Mouse (Mus musculus) layer of hippocampus, postnatal 14 days (tissue): ENCODE measurements at regions not wholly inside any gene's neighbourhood (a gene's known extent, or its start where the extent isn't known, plus 50 kb on each side); places are given as distances from the start of the nearest gene placed in this dataset.

Experiments used
- DNase-seq, 2 experiments: peaks; one replicate each; pipeline ENCODE4 v3.0.0; 2021 to 2022; ENCODE audit warnings: low spot score in 2 of 2, mixed read lengths in 1 of 2
- microRNA-seq, 2 experiments: library from miRNA; unstranded; fragments of <30 nt; microRNA quantifications; one replicate each; pipeline ENCODE4 v1.2.0; 2021

DNA sequence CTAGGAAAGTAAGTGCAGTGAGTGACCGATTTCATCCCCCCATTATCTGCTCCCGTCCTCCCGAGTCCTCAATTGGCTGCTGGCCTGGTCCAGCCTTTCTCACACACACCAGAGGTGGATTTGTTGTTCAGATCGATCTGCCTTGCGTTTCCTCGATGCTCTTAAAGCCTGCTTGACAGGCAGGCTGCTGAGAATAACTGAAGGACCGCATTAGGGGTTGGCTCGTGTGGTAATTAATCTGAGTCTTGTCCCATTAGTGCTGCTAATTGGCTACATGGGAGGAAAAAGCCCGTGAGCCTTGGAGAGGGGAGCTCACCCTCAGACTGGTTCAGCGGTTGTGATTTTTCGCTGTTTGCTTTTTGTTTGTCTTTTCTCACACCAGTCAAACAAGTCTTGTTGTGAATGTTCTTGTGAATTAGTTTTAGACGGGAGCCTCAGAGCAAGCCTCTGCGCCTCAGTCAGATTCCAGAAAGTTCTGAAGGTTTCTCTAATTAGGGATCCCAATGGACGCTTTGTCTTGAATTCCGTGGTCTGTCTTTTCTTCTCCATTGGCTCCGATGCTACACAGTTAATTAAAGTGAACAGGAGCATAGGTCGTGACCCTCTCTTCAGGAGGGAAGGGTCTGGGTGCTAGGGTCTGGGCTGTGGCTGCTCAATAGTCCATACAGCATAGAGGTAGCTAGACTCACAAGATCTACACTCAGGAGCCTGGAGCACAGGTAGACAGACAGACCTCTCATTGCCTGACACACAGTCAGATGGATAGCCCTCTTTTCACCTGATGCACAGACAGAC is 226.1 kb upstream of the BB014433 start:
- no peak for DNase-seq

DNA sequence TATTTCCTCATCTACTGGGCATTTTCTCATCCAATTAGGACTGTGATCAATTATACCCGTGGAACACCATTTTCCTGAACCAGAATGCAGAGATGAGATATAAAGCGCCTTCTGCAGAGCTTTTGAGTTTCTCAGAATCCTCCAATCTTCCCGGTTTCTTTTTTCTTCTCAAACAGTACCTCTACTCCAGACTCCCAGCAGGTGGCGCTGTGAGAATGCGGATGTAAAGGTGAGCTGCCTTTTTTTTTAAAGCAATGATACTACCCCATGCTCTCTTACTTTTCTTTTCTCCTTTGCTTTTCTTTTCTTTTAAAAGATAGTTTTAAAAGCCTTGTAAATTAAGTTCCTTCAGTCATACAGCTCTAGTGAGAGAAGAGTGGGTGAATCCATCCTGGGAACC is 224.4 kb upstream of the BB014433 start:
- DNase-seq: peak; percentile 72 to 84

DNA sequence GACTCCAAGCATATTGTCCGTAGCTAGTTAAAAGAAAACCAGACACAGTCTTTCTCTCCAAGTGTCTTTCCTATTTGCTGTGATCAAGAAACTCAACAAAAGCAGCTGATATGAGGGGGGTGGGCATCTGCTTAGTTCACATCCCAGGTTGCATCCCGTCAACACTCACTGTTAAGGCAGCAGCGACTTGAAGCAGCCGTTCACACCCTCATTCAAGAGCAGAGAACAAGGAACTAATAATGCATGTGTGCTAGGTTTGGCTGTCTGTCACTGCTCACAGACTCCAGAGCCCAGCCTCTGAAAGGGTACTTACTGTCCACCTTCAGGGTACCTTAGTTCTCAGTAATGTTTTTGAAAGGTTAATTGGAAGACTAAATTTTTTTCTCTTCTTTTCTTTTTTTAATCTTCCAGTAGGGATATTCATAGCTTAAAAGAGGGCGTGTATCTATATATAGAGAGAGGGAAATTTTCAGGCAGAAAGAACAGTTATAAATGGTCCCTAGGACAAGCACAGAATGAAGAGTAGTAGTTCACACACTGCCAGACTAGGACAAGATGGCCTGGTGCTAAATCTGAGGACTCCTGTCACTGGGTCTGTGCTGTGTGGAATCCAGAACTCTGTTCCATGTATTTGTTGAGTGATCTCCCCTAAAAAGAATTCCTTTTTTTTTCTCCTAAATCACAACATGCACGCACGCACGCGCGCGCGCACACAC is 199.1 kb upstream of the BB014433 start:
- no peak for DNase-seq

DNA sequence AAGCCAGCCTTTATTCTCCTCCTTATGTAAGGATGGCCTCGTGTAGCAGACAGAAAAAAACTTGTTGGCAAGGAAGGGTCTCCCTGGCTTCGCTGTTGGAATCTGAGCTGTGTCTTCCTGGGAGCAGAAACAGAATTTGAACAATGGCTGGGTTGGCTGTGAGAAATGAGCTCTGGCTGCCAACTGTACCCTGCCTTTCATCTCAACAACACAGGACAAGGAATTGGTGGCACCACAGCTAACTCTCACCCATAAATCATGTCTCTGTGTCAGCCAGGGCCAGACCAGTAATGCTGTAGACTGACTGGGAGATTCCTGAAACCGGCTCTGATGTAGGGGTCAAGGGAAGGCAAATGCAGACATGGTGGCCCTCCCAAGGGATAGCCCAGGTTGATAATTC is 189.5 kb upstream of the BB014433 start:
- no peak for DNase-seq

DNA sequence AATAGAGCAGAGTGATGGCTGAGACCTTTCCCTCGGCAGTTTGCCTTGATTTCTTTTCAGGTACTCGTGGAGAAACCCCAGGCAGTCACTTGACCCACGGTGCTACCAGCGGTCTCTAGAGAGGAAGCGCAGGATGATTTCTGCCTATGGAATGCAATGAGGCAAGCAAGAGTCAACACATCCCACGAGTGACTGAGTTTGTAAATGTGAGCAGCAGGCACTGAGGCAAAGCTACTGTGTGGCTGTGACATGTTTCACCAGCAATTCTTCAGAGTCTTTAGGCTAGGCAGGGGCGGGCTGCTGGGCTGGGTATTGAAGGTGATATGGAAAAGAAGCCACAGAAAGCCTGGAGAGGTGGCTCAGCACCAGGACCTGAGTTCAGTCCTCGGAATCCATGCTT is 187.4 kb upstream of the BB014433 start:
- no peak for DNase-seq

DNA sequence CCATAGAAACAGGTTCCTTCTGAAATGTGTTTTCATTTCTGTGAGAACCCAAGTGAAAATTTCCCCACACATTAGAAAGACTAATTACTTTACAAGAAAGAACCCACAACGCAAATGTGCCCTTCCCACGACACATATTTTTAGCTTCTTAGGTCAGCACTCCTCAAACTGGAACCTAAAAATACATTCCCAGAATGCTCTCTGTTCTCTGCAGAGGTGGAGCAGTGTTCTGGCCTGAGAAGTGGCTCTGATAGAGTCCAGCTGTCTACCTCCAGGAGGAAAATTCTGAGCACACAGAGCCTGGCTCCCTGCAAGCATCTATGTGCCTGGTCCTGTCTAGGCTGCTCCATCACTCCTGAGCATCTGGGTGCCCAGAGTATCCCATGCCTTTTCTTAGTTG is 184.3 kb upstream of the BB014433 start:
- DNase-seq: no peak

DNA sequence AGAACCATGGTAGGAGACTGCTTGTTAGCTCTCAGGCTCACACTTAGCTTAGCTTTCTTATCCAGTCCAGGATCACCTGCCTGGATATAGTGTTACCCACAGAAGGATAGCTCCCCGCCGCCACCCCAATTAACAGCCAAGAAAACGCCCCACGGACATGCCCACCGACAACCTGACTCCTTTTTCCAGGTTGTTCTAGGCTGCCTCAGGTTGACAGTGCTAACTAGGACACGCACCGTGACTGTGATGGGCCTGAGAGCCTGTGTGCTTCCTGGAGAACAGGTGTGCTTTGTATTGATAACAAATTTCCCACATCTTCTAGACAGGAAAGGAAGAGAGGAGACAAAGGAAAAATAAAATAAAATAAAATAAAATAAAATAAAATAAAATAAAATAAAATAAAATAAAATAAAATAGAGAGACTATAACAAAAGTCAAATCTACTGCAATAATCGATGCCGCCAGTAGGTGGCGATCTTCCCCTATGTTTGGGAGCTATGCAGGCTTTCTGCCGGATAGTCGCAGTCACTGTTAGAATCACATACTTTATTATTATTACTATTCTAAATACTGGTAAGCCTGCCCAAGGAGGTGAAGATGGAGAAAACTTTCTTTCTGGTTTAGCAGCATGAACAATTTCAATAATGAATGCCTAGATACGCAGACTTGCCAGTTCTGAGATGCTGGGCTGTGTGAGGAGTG is 175.5 kb upstream of the BB014433 start:
- peak; percentile 55 to 65 for DNase-seq

DNA sequence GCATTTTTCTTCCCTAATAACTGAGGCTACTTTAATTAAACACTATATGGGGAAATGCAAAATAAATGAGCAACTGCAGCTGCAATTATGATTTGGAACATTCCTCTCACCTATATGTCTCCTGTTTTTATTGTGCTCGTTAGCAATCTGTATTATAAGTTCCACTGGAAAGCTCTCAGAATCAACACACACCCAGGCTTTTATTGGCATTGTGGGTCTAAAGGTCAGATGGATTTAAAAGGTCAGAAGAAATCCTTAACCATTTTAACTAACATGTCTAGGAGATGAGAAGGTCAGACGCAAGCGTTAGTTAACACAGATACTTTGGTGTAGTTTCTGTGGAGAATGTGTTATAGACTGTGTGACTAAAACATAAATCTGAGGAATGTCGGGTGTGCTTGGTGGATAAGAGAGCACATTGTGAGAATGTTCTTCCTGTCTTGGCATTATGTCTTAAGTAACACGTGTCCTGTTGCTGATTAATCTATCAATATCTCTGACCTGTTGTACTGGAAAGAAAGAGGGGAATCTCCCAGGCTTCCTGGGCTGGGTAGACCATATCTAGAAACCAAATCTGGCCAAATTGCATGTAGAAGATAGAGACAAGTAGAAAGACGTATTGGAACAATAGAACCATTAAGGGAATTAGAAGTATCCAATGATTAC is 164.1 kb upstream of the BB014433 start:
- no peak for DNase-seq

DNA sequence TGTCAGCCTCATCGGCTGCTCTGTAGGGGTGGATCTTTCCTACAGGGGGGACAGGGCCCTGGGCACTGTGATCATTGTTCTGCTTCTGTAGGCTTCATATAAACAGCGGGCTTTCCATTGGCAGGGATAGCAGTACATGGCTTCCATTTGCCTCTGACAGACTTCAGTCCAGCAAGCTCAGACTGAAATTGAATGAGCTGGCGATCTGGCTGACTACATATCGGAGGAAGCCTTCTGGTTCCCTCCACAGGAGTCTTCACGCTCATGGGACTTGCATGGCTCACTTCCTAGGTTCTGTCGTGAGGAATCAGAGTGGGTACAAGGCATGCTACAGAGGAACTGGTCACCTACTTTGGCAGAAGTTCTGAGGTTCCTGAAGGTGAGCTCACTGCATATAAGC is 155.7 kb upstream of the BB014433 start:
- no peak for DNase-seq

DNA sequence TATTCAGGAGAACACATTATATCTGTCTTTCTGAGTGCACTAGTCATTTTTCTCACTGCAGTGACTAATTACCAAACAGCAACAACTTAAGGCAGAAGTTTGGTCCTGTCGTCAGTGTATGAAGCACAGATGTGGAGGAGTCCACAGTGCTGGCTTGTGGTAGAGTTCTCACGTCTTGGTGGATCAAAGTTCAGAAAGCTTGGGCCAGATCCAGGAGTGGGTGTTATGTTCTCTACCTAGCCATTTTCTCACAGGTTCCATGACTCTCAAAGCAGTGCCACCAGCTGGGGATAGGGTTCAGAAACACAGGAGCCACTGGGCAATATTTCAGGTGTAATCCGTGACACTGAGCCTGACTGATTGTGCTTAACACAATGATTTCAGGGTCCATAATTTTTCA is 144.8 kb upstream of the BB014433 start:
- no peak for DNase-seq

DNA sequence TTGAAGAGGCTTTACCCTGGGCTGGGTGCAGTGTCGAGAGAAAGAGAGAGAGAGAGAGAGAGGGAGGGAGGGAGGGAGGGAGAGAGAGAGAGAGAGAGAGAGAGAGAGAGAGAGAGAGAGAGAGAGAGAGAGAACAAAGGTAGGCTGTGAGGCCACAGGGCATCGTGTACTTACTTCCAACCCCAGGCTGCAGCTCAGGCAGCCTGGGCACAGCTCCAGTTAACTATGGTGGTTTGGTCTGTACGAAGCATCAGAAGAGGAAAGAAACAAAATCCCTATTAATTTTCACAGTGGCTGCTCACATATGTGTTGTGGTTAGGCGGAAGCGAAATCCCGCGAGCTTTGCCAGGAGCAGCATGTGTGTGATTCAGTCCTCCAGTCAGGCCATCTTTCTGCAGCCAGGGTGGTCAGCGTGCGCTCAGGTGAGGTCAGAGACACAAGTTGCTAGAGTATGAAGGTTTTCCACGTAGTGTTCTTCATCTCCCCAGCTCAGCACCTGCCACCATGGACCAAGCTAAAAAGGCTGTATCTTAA is 143.3 kb upstream of the BB014433 start:
- no peak for DNase-seq

Small RNA genes lying in the stretch of these regions (microRNA-seq; reads per million reads assigned to microRNA genes)
- gene Gm25255 (0 reads per million in 2 experiments), gene Gm25871 (0 reads per million in 2 experiments)
